Mouse (Mus musculus): ENCODE data around the gene Doc2a. TPM values are rescaled to one million over a fixed set of nuclear protein-coding genes. Genes with fewer than 3 reads are reported as not detected.
A peak's percentile ranks its signal among the peaks of the same experiment; 100 is the strongest.

Doc2a gene
- polyA plus RNA-seq, 1 experiment from 2014 or later = 0.33 TPM

DNA sequence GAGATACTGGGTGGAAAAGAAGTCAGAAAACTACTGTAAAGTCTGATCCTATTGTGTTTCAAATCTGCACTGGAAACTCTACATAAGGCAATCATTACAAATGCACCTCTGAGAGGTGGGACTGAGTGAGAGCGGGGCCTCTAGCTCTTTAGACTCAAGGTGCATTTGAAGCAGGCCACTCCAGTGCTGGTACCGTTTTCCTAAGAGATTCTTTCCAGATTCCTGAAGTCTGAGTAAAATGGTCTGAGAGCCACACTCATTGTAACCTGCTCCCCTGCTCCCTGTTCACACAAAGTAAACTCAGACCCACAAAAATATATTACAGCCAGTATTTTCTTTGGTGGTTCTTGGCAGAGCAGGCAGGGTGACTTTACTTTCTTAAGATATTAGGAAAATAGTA lies 20.3 kb downstream of the Doc2a start:
- Histone ChIP-seq H3K9me3 (ENCODE audit: low read depth, low read length) (no peaks in the 10 kb centered on the region), H3K36me3 (ENCODE audit: insufficient read depth) (peaks cover 93% of the 10 kb centered on the region), H3K4me3 (ENCODE audit: low read depth, low read length) (no peak overlapping the region), H3K4me1 (ENCODE audit: insufficient read depth) (no peaks in the 10 kb centered on the region; the same call in 1 of the 2 replicates), H3K9ac (no peak overlapping the region), H3K27ac (ENCODE audit: low read depth) (no peak overlapping the region), H3K4me2 (no peak overlapping the region), H3K27me3 (ENCODE audit: insufficient read depth, low read length) (no peaks in the 10 kb centered on the region)
- ATAC-seq (ENCODE audit: insufficient read depth) = no peak
- 71% methylated on average over 2 of the region's 2 CpGs for WGBS
- no peak for DNase-seq
- no peak for TF ChIP-seq CTCF (IDR thresholded peaks at IDR 0.05; ENCODE audit: low read depth)

- no peak for DNase-seq
- no peak overlapping the region for H3K27ac ChIP-seq (ENCODE audit: low read depth)
- 73% methylated on average over 12 of the region's 12 CpGs for WGBS
These were observed 20.8 kb downstream of the Doc2a start for GRCm38 (mm10) chr7:126868003-126868402.

DNA sequence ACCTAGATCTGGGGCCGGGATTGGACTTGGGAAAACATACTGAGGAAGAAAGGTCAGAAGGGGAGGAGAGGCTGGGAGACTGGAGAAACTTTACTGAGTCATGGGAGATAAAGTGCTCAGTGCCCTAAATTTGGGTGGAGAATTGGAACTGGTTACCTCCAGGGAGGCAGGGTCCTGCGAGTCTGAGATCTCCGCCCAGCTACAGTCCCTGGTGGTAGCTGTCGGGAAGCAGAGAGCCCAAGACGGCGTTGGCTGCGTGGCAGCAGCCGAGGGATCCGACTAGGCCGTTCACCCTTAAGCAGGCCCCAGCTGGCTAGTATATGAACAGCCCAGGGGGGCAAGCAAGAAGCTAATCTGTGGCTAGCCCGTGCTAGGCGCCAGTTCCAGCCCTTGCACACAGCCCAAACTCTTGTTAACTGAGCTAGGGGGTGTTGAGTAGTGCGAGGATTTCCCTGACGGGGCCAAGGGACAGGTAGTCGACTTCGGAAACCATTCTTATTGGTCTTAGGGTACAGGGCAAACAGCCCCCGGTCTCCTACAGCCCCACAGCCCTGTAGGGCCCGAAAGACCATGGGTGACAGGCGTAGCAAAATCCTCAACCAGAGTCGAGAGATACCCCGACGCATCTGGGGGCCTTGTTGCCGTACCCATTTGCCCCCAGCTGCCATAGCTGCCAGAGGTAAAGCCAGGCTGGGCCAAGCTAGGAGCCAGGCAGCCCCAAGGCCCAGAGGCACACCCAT lies 22.7 kb downstream of the Doc2a start:
- no peaks in the 10 kb centered on the region for H3K9me3 ChIP-seq (ENCODE audit: low read depth, low read length)
- no peak for TF ChIP-seq CTCF (IDR thresholded peaks at IDR 0.05; ENCODE audit: low read depth)
- H3K4me3 ChIP-seq (ENCODE audit: low read depth, low read length) = no peak overlapping the region
- no peak overlapping the region for H3K4me2 ChIP-seq
- H3K9ac ChIP-seq = no peak overlapping the region
- no peaks in the 10 kb centered on the region for H3K4me1 ChIP-seq (ENCODE audit: insufficient read depth)
- no peak for ATAC-seq (ENCODE audit: insufficient read depth)
- 89% methylated on average over 23 of the region's 23 CpGs for WGBS
- H3K27ac ChIP-seq (ENCODE audit: low read depth) = no peak overlapping the region
- H3K36me3 ChIP-seq (ENCODE audit: insufficient read depth) = peaks cover 100% of the 10 kb centered on the region
- no peaks in the 10 kb centered on the region for H3K27me3 ChIP-seq (ENCODE audit: insufficient read depth, low read length)
- no peak for DNase-seq

More at GRCm38 (mm10) chr7:126868003-126868402, 20.8 kb downstream of the Doc2a start:
- H3K4me1 ChIP-seq (ENCODE audit: insufficient read depth) = no peaks in the 10 kb centered on the region; the same call in 1 of the 2 replicates
- H3K27me3 ChIP-seq (ENCODE audit: insufficient read depth, low read length) = no peaks in the 10 kb centered on the region
- no peak overlapping the region for H3K4me3 ChIP-seq (ENCODE audit: low read depth, low read length)
- no peak for ATAC-seq (ENCODE audit: insufficient read depth)
- H3K4me2 ChIP-seq = no peak overlapping the region
- H3K9me3 ChIP-seq (ENCODE audit: low read depth, low read length) = no peaks in the 10 kb centered on the region
- no peak overlapping the region for H3K9ac ChIP-seq
- no peak for TF ChIP-seq CTCF (IDR thresholded peaks at IDR 0.05; ENCODE audit: low read depth)
- H3K36me3 ChIP-seq (ENCODE audit: insufficient read depth) = peaks cover 98% of the 10 kb centered on the region

GRCm38 (mm10) chr7:126870520-126870891 lies 23.3 kb downstream of the Doc2a start:
- no peaks in the 10 kb centered on the region for H3K9me3 ChIP-seq (ENCODE audit: low read depth, low read length)
- no peak for DNase-seq
- H3K4me1 ChIP-seq (ENCODE audit: insufficient read depth) = no peaks in the 10 kb centered on the region
- TF ChIP-seq CTCF (IDR thresholded peaks at IDR 0.05; ENCODE audit: low read depth) = no peak
- H3K36me3 ChIP-seq (ENCODE audit: insufficient read depth) = peaks cover 100% of the 10 kb centered on the region
- H3K27ac ChIP-seq (ENCODE audit: low read depth) = no peak overlapping the region
- no peak overlapping the region for H3K9ac ChIP-seq
- H3K27me3 ChIP-seq (ENCODE audit: insufficient read depth, low read length) = no peaks in the 10 kb centered on the region
- no peak overlapping the region for H3K4me3 ChIP-seq (ENCODE audit: low read depth, low read length)
- WGBS = 91% methylated on average over 2 of the region's 2 CpGs
- H3K4me2 ChIP-seq = no peak overlapping the region
- ATAC-seq (ENCODE audit: insufficient read depth) = no peak

DNA sequence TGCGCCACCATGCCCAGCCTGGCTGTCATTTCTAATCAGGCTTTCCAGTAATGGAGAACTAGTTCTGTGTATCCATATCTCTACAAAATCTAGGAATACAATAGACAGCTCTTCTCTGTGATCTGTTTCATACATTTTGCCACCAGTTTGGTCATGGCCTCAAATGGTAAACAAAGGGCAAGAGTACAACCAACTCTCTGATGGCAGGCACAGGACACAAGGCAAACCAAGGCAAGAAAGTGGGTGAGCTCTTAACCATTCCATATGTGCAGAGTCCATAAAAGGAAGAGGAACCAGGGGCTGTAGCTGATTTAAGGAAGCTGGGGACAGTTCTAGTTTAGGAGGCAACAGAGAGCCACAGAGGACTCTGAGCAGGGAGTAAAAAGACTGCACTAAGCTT lies 30.0 kb downstream of the Doc2a start:
- no peak for DNase-seq
- 95% methylated on average over 1 of the region's 1 CpGs for WGBS
- no peak overlapping the region for H3K27ac ChIP-seq (ENCODE audit: low read depth)
- no peaks in the 10 kb centered on the region for H3K9me3 ChIP-seq (ENCODE audit: low read depth, low read length)
- no peak for ATAC-seq (ENCODE audit: insufficient read depth)
- H3K9ac ChIP-seq = no peak overlapping the region
- H3K27me3 ChIP-seq (ENCODE audit: insufficient read depth, low read length) = no peaks in the 10 kb centered on the region
- no peak overlapping the region for H3K4me3 ChIP-seq (ENCODE audit: low read depth, low read length)
- H3K4me1 ChIP-seq (ENCODE audit: insufficient read depth) = peaks cover 6% of the 10 kb centered on the region; the same call in 1 of the 2 replicates
- no peak overlapping the region for H3K4me2 ChIP-seq
- H3K36me3 ChIP-seq (ENCODE audit: insufficient read depth) = peaks cover 83% of the 10 kb centered on the region
- TF ChIP-seq CTCF (IDR thresholded peaks at IDR 0.05; ENCODE audit: low read depth) = no peak

DNA sequence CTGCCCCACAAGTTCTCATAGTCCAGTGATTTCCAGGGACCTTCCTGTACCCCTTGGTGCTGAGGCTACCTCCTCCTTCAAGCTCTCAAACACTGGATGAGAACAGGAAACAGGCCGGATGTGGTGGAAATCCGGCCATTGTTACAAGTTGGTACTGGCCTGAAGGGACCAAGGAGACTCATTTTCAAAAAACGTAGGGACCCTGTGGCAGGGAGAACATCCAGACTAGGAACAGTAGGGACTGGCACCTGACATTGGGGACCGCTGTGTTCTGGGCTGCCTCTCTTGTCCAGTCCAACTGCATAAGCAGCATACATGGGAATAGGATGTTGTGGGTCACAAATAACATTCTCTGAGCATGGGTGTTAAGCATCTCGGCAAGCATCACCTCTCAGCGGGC lies 33.8 kb downstream of the Doc2a start:
- DNase-seq (peak; percentile 59), ATAC-seq (ENCODE audit: insufficient read depth) (no peak)
- H3K36me3 ChIP-seq (ENCODE audit: insufficient read depth) = peaks cover 45% of the 10 kb centered on the region
- no peaks in the 10 kb centered on the region for H3K9me3 ChIP-seq (ENCODE audit: low read depth, low read length)
- peaks cover 6% of the 10 kb centered on the region; the same call in 1 of the 2 replicates for H3K4me1 ChIP-seq (ENCODE audit: insufficient read depth)
- no peak overlapping the region; the same call in 1 of the 2 replicates for H3K9ac ChIP-seq
- WGBS = 67% methylated on average over 6 of the region's 6 CpGs
- H3K4me2 ChIP-seq = peak overlapping the region; percentile 99
- TF ChIP-seq CTCF (IDR thresholded peaks at IDR 0.05; ENCODE audit: low read depth) = no peak
- H3K27me3 ChIP-seq (ENCODE audit: insufficient read depth, low read length) = no peaks in the 10 kb centered on the region
- H3K27ac ChIP-seq (ENCODE audit: low read depth) = peak overlapping the region; percentile 72
- H3K4me3 ChIP-seq (ENCODE audit: low read depth, low read length) = peak overlapping the region; percentile 81; the same call in 1 of the 2 replicates

- 0% methylated on average over 14 of the region's 15 CpGs for WGBS
- H3K27me3 ChIP-seq (ENCODE audit: insufficient read depth, low read length) = no peaks in the 10 kb centered on the region
- H3K36me3 ChIP-seq (ENCODE audit: insufficient read depth) = peaks cover 18% of the 10 kb centered on the region
- ATAC-seq (ENCODE audit: insufficient read depth) = 0 out of 2 replicates have a peak, but pooled peaks have one; percentile 1
- H3K4me1 ChIP-seq (ENCODE audit: insufficient read depth) = peaks cover 6% of the 10 kb centered on the region; the same call in 1 of the 2 replicates
- TF ChIP-seq CTCF (IDR thresholded peaks at IDR 0.05; ENCODE audit: low read depth) = no peak
- H3K4me3 ChIP-seq (ENCODE audit: low read depth, low read length) = peak overlapping the region; percentile 81
- peak overlapping the region; percentile 90 for H3K27ac ChIP-seq (ENCODE audit: low read depth)
- peak overlapping the region; percentile 80 for H3K9ac ChIP-seq
- H3K4me2 ChIP-seq = peak overlapping the region; percentile 99
- DNase-seq = peak; percentile 28
- H3K9me3 ChIP-seq (ENCODE audit: low read depth, low read length) = no peaks in the 10 kb centered on the region
These were observed 36.5 kb downstream of the Doc2a start for GRCm38 (mm10) chr7:126883731-126884181.

Measured in lung, embryonic 14.5 days (tissue).